Mouse (Mus musculus): ENCODE data around the gene Paip2b.

DNA sequence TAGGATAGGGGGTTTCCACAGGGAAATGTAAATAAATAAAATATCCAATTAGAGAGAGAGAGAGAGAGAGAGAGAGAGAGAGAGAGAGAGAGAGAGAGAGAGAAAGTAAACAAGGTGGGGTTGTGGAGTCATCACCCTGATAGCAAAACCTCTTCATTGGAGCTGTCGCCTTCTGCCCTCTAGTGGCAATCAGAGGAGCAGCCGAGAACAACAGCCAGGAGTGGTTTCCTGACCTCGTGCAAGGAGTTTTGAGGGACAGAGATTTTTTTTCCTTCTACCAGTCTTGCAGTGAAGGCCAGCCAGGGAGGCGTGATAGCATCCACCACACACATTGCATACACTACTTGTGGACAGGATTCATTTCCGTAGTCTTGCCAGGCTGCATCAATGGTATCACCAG lies 52.5 kb downstream of the Paip2b start:
- TF ChIP-seq CTCF (IDR thresholded peaks at IDR 0.05; ENCODE audit: insufficient read depth, low read depth, low read length) (peak; percentile 52; the same call in 1 of the 2 replicates), POLR2A (IDR thresholded peaks at IDR 0.05; ENCODE audit: insufficient read depth, low read depth, low read length) (no peak)
